Mouse (Mus musculus) forebrain, embryonic 14.5 days (tissue): Measurements from ENCODE around the gene Syngr4. TPM values are rescaled to one million over a fixed set of nuclear protein-coding genes. Genes with fewer than 3 reads are reported as not detected.

Source experiments
- ATAC-seq: fragments of 200-750 bp; cut with Nextera tagmentation; 2 replicates; pipeline ENCODE4 v1.8.0; 2017; ENCODE audit warnings: mild to moderate bottlenecking, moderate library complexity
- DNase-seq: peaks from one replicate; pipeline ENCODE4 v3.0.0-alpha.2; 2015; ENCODE audit warnings: low spot score
- H3K27ac ChIP-seq: fragments of 300-500 bp; sonication (generic); 2 replicates; pipeline ENCODE4 v1.5.1; 2014; ENCODE audit warnings: low read depth, mild to moderate bottlenecking, control low read depth, low read length, moderate library complexity
- H3K27me3 ChIP-seq: fragments of 300-500 bp; sonication (generic); replicated peaks from 2 replicates; pipeline ENCODE4 v1.6.1; 2014; ENCODE audit warnings: low read length, control low read depth, mixed read lengths; ENCODE audit not compliant: control insufficient read depth, insufficient read depth
- H3K36me3 ChIP-seq: fragments of 300-500 bp; sonication (generic); 2 replicates; pipeline ENCODE4 v1.6.1; 2014; ENCODE audit warnings: low read length, control low read depth; ENCODE audit not compliant: control insufficient read depth, insufficient read depth
- H3K4me1 ChIP-seq: fragments of 300-500 bp; sonication (generic); 2 replicates; pipeline ENCODE4 v1.6.1; 2014; ENCODE audit warnings: antibody characterized with exemption, low read length, control low read depth; ENCODE audit not compliant: control insufficient read depth, insufficient read depth
- H3K4me2 ChIP-seq: fragments of 300-500 bp; sonication (generic); 2 replicates; pipeline ENCODE4 v1.6.1; 2014; ENCODE audit warnings: mild to moderate bottlenecking, control low read depth, low read length
- H3K4me3 ChIP-seq: fragments of 300-500 bp; sonication (generic); 2 replicates; pipeline ENCODE4 v1.5.1; 2014; ENCODE audit warnings: low read depth, low read length, control low read depth
- H3K9ac ChIP-seq: fragments of 300-500 bp; sonication (generic); 2 replicates; pipeline ENCODE4 v1.6.1; 2014; ENCODE audit warnings: mild to moderate bottlenecking, low read length, control low read depth, moderate library complexity
- H3K9me3 ChIP-seq: fragments of 300-500 bp; sonication (generic); replicated peaks from 2 replicates; pipeline ENCODE4 v1.6.1; 2016; ENCODE audit warnings: low read length, control low read depth, mixed read lengths; ENCODE audit not compliant: control insufficient read depth
- WGBS: fragments of 180-500 bp; shearing (Covaris S2); extraction: QIAGEN DNeasy Blood & Tissue Kit; methylation state at CpG from one replicate; pipeline ENCODE4 v1.1.7; 2014; 5-methylcytosine and 5-hydroxymethylcytosine counted together
- polyA plus RNA-seq: library from polyadenylated mRNA; unstranded; fragments of >200 nt; fragmentation: Nextera tagmentation; extraction: Ambion mirVana; gene quantifications from 2 replicates; pipeline ENCODE4 v1.2.1, GENCODE M21; 2014

Syngr4 gene
- polyA plus RNA-seq, 1 experiment from 2014 or later = 0.55 TPM

DNA sequence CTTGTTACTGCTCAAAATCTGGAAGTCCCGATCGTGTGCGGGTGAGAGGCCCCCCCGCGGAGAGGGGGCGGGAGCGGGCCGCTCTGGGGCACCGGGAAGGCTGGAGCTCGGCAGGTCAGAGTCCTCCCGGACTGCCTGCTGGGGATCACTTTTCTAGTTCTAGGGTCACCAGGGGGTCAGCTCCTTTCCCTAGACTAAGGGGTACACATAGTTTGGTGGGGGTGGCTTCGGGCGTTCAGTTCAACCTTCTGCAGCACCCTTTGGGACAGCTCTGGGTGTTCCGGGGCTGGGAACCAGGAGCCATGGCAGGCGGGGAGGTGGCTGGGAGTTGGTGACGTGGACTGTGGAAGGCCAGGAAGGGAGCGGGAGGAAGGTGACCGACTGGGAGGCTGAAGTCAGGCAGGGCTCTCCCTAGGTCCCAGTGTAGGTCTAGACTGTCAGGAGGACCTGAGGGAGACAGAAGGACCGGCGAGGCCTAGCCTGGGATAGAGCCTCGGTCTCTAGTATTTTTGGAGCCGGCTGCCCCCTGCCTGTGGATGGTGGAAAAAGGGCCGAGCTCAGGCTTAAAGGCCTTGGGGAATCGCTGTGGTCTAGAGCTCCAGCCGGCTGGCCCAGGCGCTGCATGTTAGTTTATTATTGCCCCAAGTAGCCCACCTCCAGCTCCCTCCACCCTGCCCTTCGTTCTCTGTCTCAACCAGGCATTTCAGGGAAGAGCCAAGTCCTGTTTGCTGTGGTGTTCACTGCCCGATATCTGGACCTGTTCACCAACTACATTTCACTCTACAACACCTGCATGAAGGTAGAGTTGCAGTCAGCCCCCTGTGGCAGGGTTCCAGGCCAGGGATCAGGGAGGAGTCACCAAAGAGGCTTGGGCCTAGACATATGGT lies 23.2 kb downstream of the Syngr4 start:
- peak overlapping the region; percentile 87 for H3K4me2 ChIP-seq
- H3K27me3 ChIP-seq = peaks cover 24% of the 10 kb centered on the region; the same call in 1 of the 2 replicates
- H3K4me1 ChIP-seq = peaks cover 12% of the 10 kb centered on the region
- peak overlapping the region; percentile 78 for H3K27ac ChIP-seq
- peak overlapping the region; percentile 98 for H3K9ac ChIP-seq
- peak overlapping the region; percentile 76 for H3K4me3 ChIP-seq
- WGBS = 4% methylated on average over 28 of the region's 28 CpGs
- peak; percentile 52 for ATAC-seq
- H3K9me3 ChIP-seq = no peaks in the 10 kb centered on the region
- H3K36me3 ChIP-seq = peaks cover 33% of the 10 kb centered on the region
- DNase-seq = no peak

DNA sequence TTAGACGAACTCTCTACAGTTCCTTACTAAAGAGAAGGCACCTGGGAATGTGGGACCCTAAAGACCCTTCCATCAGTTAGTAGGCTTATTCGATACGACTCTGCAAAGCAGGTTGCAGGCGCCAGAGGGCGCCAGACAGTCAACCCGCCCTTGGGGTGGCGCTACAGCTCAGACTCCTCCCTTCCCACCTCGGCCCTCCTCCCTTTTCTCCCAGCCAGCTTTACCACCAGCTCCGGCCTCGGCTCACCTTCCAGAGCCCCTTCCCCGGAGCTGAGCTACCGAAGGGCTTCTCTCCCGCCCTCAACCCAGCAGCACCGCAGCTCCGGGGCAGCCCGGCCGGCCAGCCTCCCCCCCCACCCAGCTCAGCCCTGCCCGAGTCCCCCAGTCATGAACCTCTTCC lies 23.9 kb downstream of the Syngr4 start, which contains the start of gene Kdelr1:
Gene Kdelr1 (plus strand): TSS at position 149 of the 400 bp plus-strand sequence.
- ATAC-seq = peak; percentile 79
- peak within 1 kb of the TSS; percentile 87 for H3K4me2 ChIP-seq
- H3K4me3 ChIP-seq = peak within 1 kb of the TSS; percentile 76
- peaks cover 19% of the 10 kb centered on the region for H3K4me1 ChIP-seq
- no peaks in the 10 kb centered on the region for H3K9me3 ChIP-seq
- peak; percentile 96 for DNase-seq
- H3K9ac ChIP-seq = peak within 1 kb of the TSS; percentile 98
- H3K36me3 ChIP-seq = peaks cover 29% of the 10 kb centered on the region
- H3K27ac ChIP-seq = peak within 1 kb of the TSS; percentile 78
- peaks cover 27% of the 10 kb centered on the region; the same call in 1 of the 2 replicates for H3K27me3 ChIP-seq
- under 1% methylated on average over 18 of the region's 18 CpGs for WGBS

DNA sequence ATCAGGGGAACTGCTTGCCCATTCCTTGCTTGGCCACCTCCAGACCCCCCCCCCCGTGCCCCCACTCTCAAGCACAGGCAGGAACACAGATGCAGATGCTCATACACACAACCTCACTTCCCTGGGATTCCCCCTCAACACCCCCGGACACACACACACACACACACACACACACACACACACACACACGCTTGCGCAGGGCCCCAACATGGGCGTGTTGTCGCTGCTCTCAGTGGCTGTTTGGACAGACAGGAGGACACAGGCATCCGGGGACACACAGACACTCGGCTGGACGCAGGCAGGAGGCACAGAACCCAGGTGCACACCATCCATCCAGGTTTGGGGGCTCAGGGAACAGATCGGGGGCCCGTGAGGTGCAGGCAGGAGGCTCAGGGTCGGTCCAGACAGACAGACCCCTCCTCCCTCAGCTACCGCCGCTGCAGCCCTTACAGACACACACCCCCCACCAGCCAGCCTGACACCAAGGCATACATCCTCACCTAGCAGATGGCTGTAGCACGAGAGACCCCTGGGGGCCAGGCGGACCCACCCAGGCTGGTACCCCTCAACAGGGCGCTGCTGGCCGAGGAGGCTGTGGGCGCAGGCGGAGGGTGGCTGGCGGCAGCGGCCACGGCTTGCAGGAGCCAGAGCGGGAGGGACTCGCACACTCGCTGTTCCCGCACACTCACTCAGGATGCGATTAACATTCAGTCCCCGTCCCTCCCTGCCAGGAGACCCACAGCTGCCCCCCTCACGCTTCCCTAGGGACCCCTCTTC lies 26.0 kb downstream of the Syngr4 start:
- H3K4me3 ChIP-seq = peak overlapping the region; percentile 28
- WGBS = 2% methylated on average over 30 of the region's 30 CpGs
- DNase-seq = peak; percentile 24
- H3K36me3 ChIP-seq = peaks cover 8% of the 10 kb centered on the region
- peak overlapping the region; percentile 63 for H3K9ac ChIP-seq
- no peak overlapping the region for H3K27ac ChIP-seq
- H3K9me3 ChIP-seq = no peaks in the 10 kb centered on the region
- no peak for ATAC-seq
- H3K4me2 ChIP-seq = peak overlapping the region; percentile 59
- peaks cover 24% of the 10 kb centered on the region for H3K4me1 ChIP-seq
- peaks cover 27% of the 10 kb centered on the region; the same call in 1 of the 2 replicates for H3K27me3 ChIP-seq

DNA sequence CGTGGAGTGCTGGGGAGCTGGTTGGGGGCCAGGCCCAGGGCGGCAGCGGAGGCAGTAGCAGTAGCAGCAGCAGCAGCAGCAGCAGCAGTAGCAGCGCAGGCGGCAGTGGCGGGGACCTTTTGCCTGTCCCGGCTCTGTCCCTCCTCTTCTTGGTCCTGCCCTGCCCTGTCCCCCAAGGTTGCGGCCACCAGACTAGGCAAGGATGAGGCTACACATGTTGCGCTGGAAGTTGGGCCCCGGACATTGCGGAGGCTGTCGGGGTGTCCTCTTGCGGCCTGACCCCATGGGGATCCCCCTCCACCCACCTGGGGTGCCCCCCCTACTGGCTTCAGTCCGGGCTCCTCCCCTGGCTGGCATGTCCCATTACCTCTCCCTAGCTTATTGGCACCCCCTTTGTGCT lies 26.7 kb downstream of the Syngr4 start:
- DNase-seq = no peak
- peaks cover 27% of the 10 kb centered on the region; the same call in 1 of the 2 replicates for H3K27me3 ChIP-seq
- peaks cover 23% of the 10 kb centered on the region for H3K4me1 ChIP-seq
- ATAC-seq = no peak
- H3K4me3 ChIP-seq = peak overlapping the region; percentile 28; the same call in 1 of the 2 replicates
- no peaks in the 10 kb centered on the region for H3K9me3 ChIP-seq
- peak overlapping the region; percentile 59 for H3K4me2 ChIP-seq
- no peak overlapping the region for H3K27ac ChIP-seq
- WGBS = 3% methylated on average over 13 of the region's 14 CpGs
- peak overlapping the region; percentile 63 for H3K9ac ChIP-seq
- peaks cover 3% of the 10 kb centered on the region for H3K36me3 ChIP-seq

DNA sequence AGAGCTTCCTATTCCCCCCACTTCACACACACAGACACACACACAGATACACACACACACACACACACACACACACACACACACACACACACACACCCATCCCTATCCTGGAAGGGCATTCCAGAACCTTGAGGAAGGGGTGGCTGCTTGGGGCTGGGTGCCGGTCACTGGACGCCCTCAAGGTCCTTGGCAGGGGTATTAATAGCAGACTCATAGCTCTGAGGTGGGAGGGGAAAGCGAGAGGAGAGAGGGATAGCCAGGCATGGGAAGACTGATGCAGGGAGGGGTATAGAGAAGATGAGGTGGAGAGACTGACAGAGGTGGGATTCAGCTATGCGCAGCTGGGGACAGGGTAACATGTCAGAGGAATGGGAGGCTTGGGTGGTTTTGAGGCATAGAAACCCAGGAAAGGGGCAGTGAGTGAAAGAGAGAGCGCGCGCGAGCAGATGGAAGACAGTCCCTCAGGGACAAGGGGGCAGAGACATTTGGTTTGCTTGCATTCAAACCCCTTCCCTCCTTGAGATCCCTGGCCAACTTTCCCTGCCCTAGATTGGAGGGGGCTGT lies 27.3 kb downstream of the Syngr4 start:
- H3K4me2 ChIP-seq = peak overlapping the region; percentile 59
- ATAC-seq (no peak), DNase-seq (no peak)
- no peak overlapping the region for H3K4me3 ChIP-seq
- H3K4me1 ChIP-seq = peaks cover 19% of the 10 kb centered on the region
- peaks cover 27% of the 10 kb centered on the region; the same call in 1 of the 2 replicates for H3K27me3 ChIP-seq
- no peaks in the 10 kb centered on the region for H3K9me3 ChIP-seq
- H3K27ac ChIP-seq = no peak overlapping the region
- H3K36me3 ChIP-seq = no peaks in the 10 kb centered on the region
- WGBS = 34% methylated on average over 8 of the region's 8 CpGs
- peak overlapping the region; percentile 63 for H3K9ac ChIP-seq

DNA sequence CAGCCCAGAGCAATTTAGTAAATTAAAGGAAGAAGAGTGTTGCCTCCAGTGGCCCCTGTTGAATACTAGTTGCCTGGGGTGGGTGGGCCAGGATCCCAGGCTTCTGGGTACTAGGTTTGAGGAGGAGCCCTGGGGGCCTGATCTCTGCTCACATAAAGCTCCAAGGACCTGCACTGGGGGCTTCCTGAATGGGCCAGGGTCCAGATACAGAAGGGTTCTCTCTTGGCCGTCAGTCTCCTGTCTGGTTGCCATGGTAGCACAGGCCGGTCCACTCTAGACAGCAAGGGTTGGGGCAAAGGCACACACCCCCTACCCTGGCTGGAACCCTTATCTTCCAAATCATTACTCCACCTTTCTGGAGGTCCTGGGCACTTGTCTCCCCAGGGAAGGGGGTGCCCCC lies 28.6 kb downstream of the Syngr4 start:
- H3K9ac ChIP-seq = no peak overlapping the region
- H3K27ac ChIP-seq = no peak overlapping the region
- DNase-seq = peak; percentile 58
- peak; percentile 12; the same call in 1 of the 2 replicates for ATAC-seq
- no peaks in the 10 kb centered on the region for H3K9me3 ChIP-seq
- no peaks in the 10 kb centered on the region for H3K36me3 ChIP-seq
- no peak overlapping the region for H3K4me3 ChIP-seq
- H3K27me3 ChIP-seq = peaks cover 27% of the 10 kb centered on the region; the same call in 1 of the 2 replicates
- H3K4me1 ChIP-seq = peaks cover 13% of the 10 kb centered on the region
- WGBS = 6% methylated on average over 2 of the region's 2 CpGs
- peak overlapping the region; percentile 75 for H3K4me2 ChIP-seq

DNA sequence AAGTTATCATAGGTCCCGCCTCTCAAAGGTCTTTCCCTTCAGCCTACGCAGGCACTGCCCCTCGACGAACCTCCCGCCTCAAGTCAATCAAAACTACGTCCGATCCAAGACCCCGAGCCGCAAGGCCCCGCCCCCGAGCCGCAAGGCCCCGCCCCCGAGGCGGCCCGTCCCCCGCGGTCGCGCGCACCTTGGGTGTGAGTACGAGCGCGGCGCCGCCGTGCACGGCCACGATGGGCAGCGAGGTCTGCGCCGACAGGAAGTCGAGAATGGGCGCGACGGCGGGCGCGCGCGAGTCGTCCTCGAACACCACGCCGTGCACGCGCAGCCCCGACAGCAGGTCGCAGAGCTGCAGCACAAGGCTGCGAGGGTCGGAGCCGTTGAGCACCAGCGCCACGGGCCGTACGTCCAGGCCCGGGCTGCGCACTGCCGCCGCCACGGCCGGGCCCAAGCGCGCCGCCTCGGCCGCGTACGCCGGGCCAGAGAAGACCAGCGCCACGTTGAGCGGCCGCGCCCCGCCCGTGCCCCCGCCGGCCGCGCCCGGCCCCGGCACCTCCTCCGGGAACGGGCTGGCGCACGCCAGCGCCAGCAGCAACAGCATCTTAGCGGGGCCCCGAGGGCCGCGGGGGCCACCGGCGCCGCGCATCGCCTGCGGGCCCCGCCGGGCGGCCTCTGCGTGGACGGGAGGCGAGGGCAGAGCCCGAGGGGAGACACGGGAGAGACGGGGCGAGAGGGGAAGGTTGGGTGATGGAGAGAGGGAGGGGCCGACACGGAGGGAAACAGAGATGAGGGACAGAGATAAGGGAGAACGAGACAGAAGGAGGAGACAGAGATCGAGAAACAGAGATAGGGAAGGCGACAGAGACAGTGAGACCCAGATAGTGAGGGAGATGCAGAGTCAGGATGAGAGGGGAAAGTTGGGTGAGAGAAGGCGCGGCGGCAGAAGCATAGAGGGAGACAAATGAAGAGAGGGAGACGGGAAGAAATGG lies 30.3 kb downstream of the Syngr4 start:
- H3K4me3 ChIP-seq = peak overlapping the region; percentile 62
- ATAC-seq = peak; percentile 68

More for the DNA sequence above, 30.3 kb downstream of the Syngr4 start:
- Histone ChIP-seq H3K4me2 (peak overlapping the region; percentile 75), H3K27me3 (peaks cover 25% of the 10 kb centered on the region; the same call in 1 of the 2 replicates), H3K9me3 (no peaks in the 10 kb centered on the region), H3K36me3 (no peaks in the 10 kb centered on the region), H3K27ac (peak overlapping the region; percentile 63), H3K4me1 (peaks cover 13% of the 10 kb centered on the region), H3K9ac (peak overlapping the region; percentile 86)
- 1% methylated on average over 116 of the region's 117 CpGs for WGBS
- peak; percentile 95 for DNase-seq
